ENCODE assay signal across 23 mouse cellular contexts in genomic region chr5:80627225-80627624, GRCm38 (mm10).
DNase-seq lines count a peak whose midpoint lies in the region; ATAC-seq and TF ChIP-seq lines count a peak whose summit lies in the region.
"Had no signal": no experiment of that assay in that cellular context is flagged by ENCODE, and none has a peak within 500 bp of the region (broad histone marks: within the 10 kb centered on the region; RNA-seq: fewer than 3 reads in every experiment).

No protein-coding gene starts in this region.

- TF ChIP-seq CTCF in heart, adult 2 months (IDR thresholded peaks at IDR 0.05), result peak; percentile 19; the same call in 1 of the 2 replicates
- TF ChIP-seq CTCF in lung, embryonic 14.5 days (IDR thresholded peaks at IDR 0.05; ENCODE audit: low read depth), result no peak
- TF ChIP-seq CTCF in lung, adult 2 months (IDR thresholded peaks at IDR 0.05; ENCODE audit: insufficient read depth, low read length), result no peak

- TF ChIP-seq POLR2A in heart, adult 2 months (IDR thresholded peaks at IDR 0.05; ENCODE audit: insufficient read depth, low read depth, low read length), result no peak
- TF ChIP-seq POLR2A in lung, adult 2 months (IDR thresholded peaks at IDR 0.05; ENCODE audit: borderline replicate concordance, extremely low read depth, low read depth, low read length), result no peak

- no peak overlapping the region for H3K9ac ChIP-seq in forebrain, embryonic 14.5 days (ENCODE audit: low read length)
- H3K9ac ChIP-seq in forebrain, embryonic 13.5 days, result no peak overlapping the region
- no peak overlapping the region for H3K9ac ChIP-seq in heart, adult 2 months (ENCODE audit: low read depth, low read length)
- H3K9ac ChIP-seq in lung, embryonic 14.5 days, result no peak overlapping the region
- no peak overlapping the region for H3K9ac ChIP-seq in stomach, embryonic 15.5 days
- H3K9ac ChIP-seq: embryonic facial prominence, embryonic 13.5 days; hindbrain, embryonic 14.5 days; limb, embryonic 12.5 days; liver, embryonic 12.5 days; midbrain, embryonic 12.5 days had no signal

- no peak for TF ChIP-seq EP300 in heart, adult 2 months (IDR thresholded peaks at IDR 0.05; ENCODE audit: insufficient read depth, low read depth, low read length)

- H3K4me1 ChIP-seq in forebrain, embryonic 14.5 days (ENCODE audit: control insufficient read depth, insufficient read depth, low read length), result no peaks in the 10 kb centered on the region
- H3K4me1 ChIP-seq in forebrain, embryonic 13.5 days, result no peaks in the 10 kb centered on the region
- H3K4me1 ChIP-seq in heart, adult 2 months (ENCODE audit: control insufficient read depth, insufficient read depth, low read length), result no peaks in the 10 kb centered on the region
- no peaks in the 10 kb centered on the region for H3K4me1 ChIP-seq in heart, embryonic 10.5 days
- H3K4me1 ChIP-seq in lung, embryonic 14.5 days (ENCODE audit: insufficient read depth), result no peaks in the 10 kb centered on the region
- H3K4me1 ChIP-seq in lung, adult 2 months (ENCODE audit: control insufficient read depth, insufficient read depth, low read length), result no peaks in the 10 kb centered on the region
- no peaks in the 10 kb centered on the region for H3K4me1 ChIP-seq in stomach, embryonic 15.5 days
- H3K4me1 ChIP-seq: embryonic facial prominence, embryonic 13.5 days; limb, embryonic 12.5 days; liver, embryonic 12.5 days; midbrain, embryonic 12.5 days had no signal

- peak; percentile 42; the same call in 1 of the 2 replicates for ATAC-seq in forebrain, embryonic 14.5 days
- no peak for ATAC-seq in forebrain, embryonic 13.5 days
- no peak for ATAC-seq in lung, embryonic 14.5 days (ENCODE audit: insufficient read depth)
- ATAC-seq in stomach, embryonic 15.5 days (ENCODE audit: insufficient read depth, low FRiP score, low read depth), result peak; percentile 31; the same call in 1 of the 2 replicates
- ATAC-seq: activated CD4-positive, CD25-positive, alpha-beta regulatory T cell, adult 4 months; liver, embryonic 12.5 days had no signal

- no peaks in the 10 kb centered on the region for H3K79me2 ChIP-seq in heart, adult 2 months (replicated peaks; ENCODE audit: control insufficient read depth, insufficient read depth, low read length)

- H3K9me3 ChIP-seq in forebrain, embryonic 14.5 days (replicated peaks; ENCODE audit: control insufficient read depth, low read length), result no peaks in the 10 kb centered on the region
- H3K9me3 ChIP-seq in forebrain, embryonic 13.5 days (replicated peaks), result no peaks in the 10 kb centered on the region
- H3K9me3 ChIP-seq in heart, embryonic 10.5 days, result no peaks in the 10 kb centered on the region
- H3K9me3 ChIP-seq in lung, embryonic 14.5 days (ENCODE audit: low read depth, low read length), result no peaks in the 10 kb centered on the region
- H3K9me3 ChIP-seq in stomach, embryonic 15.5 days, result no peaks in the 10 kb centered on the region
- H3K9me3 ChIP-seq: embryonic facial prominence, embryonic 13.5 days; limb, embryonic 12.5 days; liver, embryonic 12.5 days; midbrain, embryonic 12.5 days had no signal

- no peaks in the 10 kb centered on the region for H3K36me3 ChIP-seq in forebrain, embryonic 14.5 days (ENCODE audit: control insufficient read depth, insufficient read depth, low read length)
- no peaks in the 10 kb centered on the region for H3K36me3 ChIP-seq in forebrain, embryonic 13.5 days (ENCODE audit: poor library complexity, severe bottlenecking)
- no peaks in the 10 kb centered on the region for H3K36me3 ChIP-seq in heart, adult 2 months (ENCODE audit: control insufficient read depth, insufficient read depth, low read length)
- H3K36me3 ChIP-seq in heart, embryonic 10.5 days, result no peaks in the 10 kb centered on the region
- H3K36me3 ChIP-seq in lung, embryonic 14.5 days (ENCODE audit: insufficient read depth), result no peaks in the 10 kb centered on the region
- no peaks in the 10 kb centered on the region for H3K36me3 ChIP-seq in stomach, embryonic 15.5 days
- H3K36me3 ChIP-seq: embryonic facial prominence, embryonic 13.5 days; limb, embryonic 12.5 days; liver, embryonic 12.5 days; midbrain, embryonic 12.5 days had no signal

- no peak overlapping the region for H3K4me3 ChIP-seq in forebrain, embryonic 14.5 days (ENCODE audit: low read depth, low read length)
- no peak overlapping the region for H3K4me3 ChIP-seq in forebrain, embryonic 13.5 days
- H3K4me3 ChIP-seq in heart, adult 2 months, result no peak overlapping the region
- H3K4me3 ChIP-seq in heart, embryonic 10.5 days, result no peak overlapping the region
- H3K4me3 ChIP-seq in lung, embryonic 14.5 days (ENCODE audit: low read depth, low read length), result no peak overlapping the region
- H3K4me3 ChIP-seq in lung, adult 2 months (replicated peaks; ENCODE audit: extremely low read depth, low read depth, low read length), result no peak overlapping the region
- no peak overlapping the region for H3K4me3 ChIP-seq in stomach, embryonic 15.5 days (replicated peaks)
- H3K4me3 ChIP-seq: embryonic facial prominence, embryonic 13.5 days; limb, embryonic 12.5 days; liver, embryonic 12.5 days; midbrain, embryonic 12.5 days had no signal

- peak; percentile 28 for DNase-seq in forebrain, embryonic 14.5 days (ENCODE audit: low spot score)
- no peak for DNase-seq in heart, adult 2 months
- DNase-seq in heart, embryonic 10.5 days (ENCODE audit: low spot score), result no peak
- peak; percentile 8 for DNase-seq in lung, embryonic 14.5 days
- no peak for DNase-seq in lung, adult 2 months
- DNase-seq in kidney, adult 18-20 months, result no peak
- DNase-seq: adrenal gland, adult 8-10 months; B cell, adult 2 months; cerebellum, adult 8-10 months; gastrocnemius, postnatal 10 days; heart, postnatal 4 days; kidney, adult 8-10 months; kidney, postnatal 14 days; lung, adult 18-20 months; thymus, postnatal 14 days had no signal

- no peaks in the 10 kb centered on the region for H3K27me3 ChIP-seq in forebrain, embryonic 14.5 days (replicated peaks; ENCODE audit: control insufficient read depth, insufficient read depth, low read length)
- H3K27me3 ChIP-seq in forebrain, embryonic 13.5 days, result no peaks in the 10 kb centered on the region
- H3K27me3 ChIP-seq in heart, adult 2 months (ENCODE audit: control insufficient read depth, insufficient read depth, low read length), result no peaks in the 10 kb centered on the region
- no peaks in the 10 kb centered on the region for H3K27me3 ChIP-seq in heart, embryonic 10.5 days (ENCODE audit: insufficient read depth, poor library complexity, severe bottlenecking)
- H3K27me3 ChIP-seq in lung, embryonic 14.5 days (ENCODE audit: insufficient read depth, low read length), result no peaks in the 10 kb centered on the region
- no peaks in the 10 kb centered on the region for H3K27me3 ChIP-seq in stomach, embryonic 15.5 days (replicated peaks)
- H3K27me3 ChIP-seq: embryonic facial prominence, embryonic 13.5 days; limb, embryonic 12.5 days; liver, embryonic 12.5 days; midbrain, embryonic 12.5 days had no signal

- no peak overlapping the region for H3K4me2 ChIP-seq in forebrain, embryonic 14.5 days (ENCODE audit: low read length)
- no peak overlapping the region for H3K4me2 ChIP-seq in forebrain, embryonic 13.5 days
- no peak overlapping the region for H3K4me2 ChIP-seq in lung, embryonic 14.5 days
- H3K4me2 ChIP-seq in stomach, embryonic 15.5 days, result no peak overlapping the region
- H3K4me2 ChIP-seq: embryonic facial prominence, embryonic 13.5 days; hindbrain, embryonic 14.5 days; limb, embryonic 12.5 days; liver, embryonic 12.5 days; midbrain, embryonic 12.5 days had no signal

- 70% methylated on average over 3 of the region's 3 CpGs for WGBS in forebrain, embryonic 14.5 days
- 65% methylated on average over 3 of the region's 3 CpGs for WGBS in forebrain, embryonic 13.5 days
- WGBS in heart, adult 2 months, result 55% methylated on average over 3 of the region's 3 CpGs
- WGBS in heart, embryonic 10.5 days, result 57% methylated on average over 3 of the region's 3 CpGs
- WGBS in lung, embryonic 14.5 days, result 55% methylated on average over 3 of the region's 3 CpGs
- WGBS in lung, adult 2 months, result 66% methylated on average over 3 of the region's 3 CpGs
- 37% methylated on average over 3 of the region's 3 CpGs for WGBS in stomach, embryonic 15.5 days

- no peak overlapping the region for H3K27ac ChIP-seq in forebrain, embryonic 14.5 days (ENCODE audit: low read depth, low read length)
- H3K27ac ChIP-seq in forebrain, embryonic 13.5 days, result no peak overlapping the region
- H3K27ac ChIP-seq in heart, adult 2 months, result no peak overlapping the region
- H3K27ac ChIP-seq in heart, embryonic 10.5 days, result no peak overlapping the region
- H3K27ac ChIP-seq in lung, embryonic 14.5 days (ENCODE audit: low read depth), result no peak overlapping the region
- H3K27ac ChIP-seq in stomach, embryonic 15.5 days, result no peak overlapping the region
- H3K27ac ChIP-seq: embryonic facial prominence, embryonic 13.5 days; hindbrain, embryonic 14.5 days; limb, embryonic 12.5 days; liver, embryonic 12.5 days; midbrain, embryonic 12.5 days had no signal

- intact Hi-C loops in heart, adult 2 months (cut with DNase I), result no loop called here

Comparison
In these comparisons a context has a peak if more than half of its experiments do, and no peak if none do; other contexts are left out.
1. ATAC-seq: peak in forebrain, embryonic 14.5 days (single experiment) and stomach, embryonic 15.5 days (single experiment); none in forebrain, embryonic 13.5 days (single experiment) and lung, embryonic 14.5 days (single experiment).
2. DNase-seq: peak in forebrain, embryonic 14.5 days (single experiment) and lung, embryonic 14.5 days (single experiment); none in heart, adult 2 months (0 of 2), heart, embryonic 10.5 days (single experiment), lung, adult 2 months (single experiment) and kidney, adult 18-20 months (single experiment).